Mouse (Mus musculus): ENCODE results near the gene Naa20. TPM values are rescaled to one million over a fixed set of nuclear protein-coding genes. Genes with fewer than 3 reads are reported as not detected.

Gene Naa20
- polyA plus RNA-seq (2017; shearing (Covaris generic)), result 142 TPM

GRCm38 (mm10) chr2:145901861-145902260 lies at the start of gene Naa20:
Gene Naa20 (plus strand): TSS chr2:145902099.

GRCm38 (mm10) chr2:145934339-145935231 lies 32.7 kb downstream of the Naa20 start, which contains the start of the genes Cfap61 and Crnkl1:
Gene Cfap61 (plus strand): TSS chr2:145934784.
Gene Crnkl1 (minus strand): TSS chr2:145935014.

Other genes starting within 250 kb of the Naa20 start
- gene Rin2, start 226.9 kb upstream of the Naa20 start, polyA plus RNA-seq (2017; shearing (Covaris generic)), result 7.0 TPM
- not detected for gene Cfap61, start 32.7 kb downstream of the Naa20 start, polyA plus RNA-seq (2017; shearing (Covaris generic))
- 65.0 TPM for gene Crnkl1, start 32.9 kb downstream of the Naa20 start, polyA plus RNA-seq (2017; shearing (Covaris generic))